Mouse (Mus musculus): ENCODE data around the gene Chadl. TPM values are rescaled to one million over a fixed set of nuclear protein-coding genes. Genes with fewer than 3 reads are reported as not detected.

The Chadl gene
- polyA plus RNA-seq (2012; ENCODE audit: low replicate concordance): 0.37 and 1.2 TPM in 2 replicates

GRCm38 (mm10) chr15:81697175-81697574 is at the start of gene Chadl:
TSS of gene Chadl (minus strand) at chr15:81697287.

GRCm38 (mm10) chr15:81744992-81745600 is 48.0 kb upstream of the Chadl start, which contains the start of the genes Zc3h7b and Rangap1:
TSS of gene Zc3h7b (plus strand) at chr15:81745057.
TSS of gene Rangap1 (minus strand) at chr15:81745530.

GRCm38 (mm10) chr15:81663697-81664561 is 33.2 kb downstream of the Chadl start, which contains the start of gene L3mbtl2:
TSS of gene L3mbtl2 (plus strand) at chr15:81663889.

Other genes starting within 250 kb of the Chadl start
- 3.3 and 45.9 TPM in 2 replicates for gene Rbx1, start 231.0 kb downstream of the Chadl start, polyA plus RNA-seq (2012; ENCODE audit: low replicate concordance)
- gene Ep300, start 111.9 kb downstream of the Chadl start, polyA plus RNA-seq (2012; ENCODE audit: low replicate concordance): 45.6 and 54.5 TPM in 2 replicates
- 4.8 and 11.7 TPM in 2 replicates for gene L3mbtl2, start 33.4 kb downstream of the Chadl start, polyA plus RNA-seq (2012; ENCODE audit: low replicate concordance)
- 33.5 and 48.1 TPM in 2 replicates for gene Zc3h7b, start 47.8 kb upstream of the Chadl start, polyA plus RNA-seq (2012; ENCODE audit: low replicate concordance)
- gene Rangap1, start 48.2 kb upstream of the Chadl start, polyA plus RNA-seq (2012; ENCODE audit: low replicate concordance): 92.8 and 163 TPM in 2 replicates
- 27.1 and 77.8 TPM in 2 replicates for gene Tef, start 105.1 kb upstream of the Chadl start, polyA plus RNA-seq (2012; ENCODE audit: low replicate concordance)
- 109 and 267 TPM in 2 replicates for gene Tob2, start 161.5 kb upstream of the Chadl start, polyA plus RNA-seq (2012; ENCODE audit: low replicate concordance)
- gene Phf5a, start 174.6 kb upstream of the Chadl start, polyA plus RNA-seq (2012; ENCODE audit: low replicate concordance): 3.0 and 6.6 TPM in 2 replicates
- gene Aco2, start 175.0 kb upstream of the Chadl start, polyA plus RNA-seq (2012; ENCODE audit: low replicate concordance): 92.0 and 94.8 TPM in 2 replicates
- 16.6 and 37.4 TPM in 2 replicates for gene Polr3h, start 229.0 kb upstream of the Chadl start, polyA plus RNA-seq (2012; ENCODE audit: low replicate concordance)
- 0.39 and 0.89 TPM in 2 replicates for gene Csdc2, start 239.5 kb upstream of the Chadl start, polyA plus RNA-seq (2012; ENCODE audit: low replicate concordance)

Measured in hematopoietic multipotent progenitor cell, adult 10-12 weeks (in vitro differentiated cells).